Mouse (Mus musculus) kidney, postnatal 25 days (tissue): ENCODE data around the gene Zfp109.
"Not testable (repeated sequence)": the region's sequence is repeated elsewhere in the genome, so short reads cannot be mapped to it uniquely, and the experiment has no call there.

Source experiments
- DNase-seq, 2 experiments: peaks; one replicate each; pipeline ENCODE4 v3.0.0; 2021; ENCODE audit warnings: mixed read lengths in 2 of 2

Zfp109 gene

DNA sequence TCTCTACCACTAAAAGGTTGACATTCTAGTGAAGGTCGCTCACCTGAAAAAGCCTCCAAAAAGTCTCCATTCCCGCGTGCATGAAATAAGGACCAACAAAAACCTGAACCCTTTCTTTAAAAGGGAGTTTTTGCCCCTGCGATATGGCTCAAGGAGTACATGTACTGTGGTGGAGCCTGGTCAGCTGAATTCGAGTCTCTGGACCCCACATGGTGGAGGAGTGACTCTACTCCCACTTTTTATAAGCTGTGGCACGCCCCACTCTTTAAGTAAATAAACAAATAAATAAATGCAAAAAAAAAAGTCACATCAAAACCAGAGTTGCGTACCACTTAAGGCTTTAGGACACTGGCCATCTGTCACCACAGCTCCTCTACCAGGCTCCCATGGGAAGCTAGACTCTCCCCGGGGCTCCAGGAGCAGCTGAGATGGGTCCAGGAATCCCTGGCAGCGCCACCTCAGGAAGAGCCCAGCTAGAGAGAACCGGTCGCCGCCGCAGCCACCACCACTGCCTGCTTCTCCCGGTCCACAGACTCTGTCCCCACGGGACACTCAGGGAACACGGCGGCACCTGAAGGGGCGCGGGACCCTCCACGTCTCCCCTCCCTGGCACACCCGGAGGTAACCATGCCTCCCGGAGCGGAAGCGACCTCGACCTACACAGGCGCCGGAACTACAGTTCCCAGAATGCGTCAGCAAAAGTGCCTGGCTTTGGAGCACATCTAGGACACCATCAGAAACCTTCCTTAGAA is at the start of gene Zfp109:
TSS of gene Zfp109 (minus strand) at position 521 of the 752 bp plus-strand sequence.
- DNase-seq, result peak; percentile 74 to 81

DNA sequence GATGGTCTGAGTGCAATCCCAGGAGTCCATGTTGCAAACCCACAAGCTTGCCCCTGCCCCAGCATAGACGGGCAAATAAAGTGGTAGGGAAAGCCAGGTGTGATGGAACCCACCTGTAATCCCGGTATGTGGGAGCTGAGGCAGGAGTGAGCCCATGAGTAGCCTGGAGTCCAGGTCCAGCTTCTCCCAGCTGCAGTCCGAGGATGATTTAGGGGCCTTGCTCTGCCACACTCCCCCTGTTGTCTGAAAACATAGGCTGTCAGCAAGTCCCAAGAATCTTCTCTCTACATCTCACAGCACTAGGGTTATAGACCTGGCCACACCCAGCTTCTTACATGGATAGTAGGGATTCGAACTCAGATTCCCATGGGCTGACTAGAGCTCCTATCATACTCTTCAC is 49.6 kb upstream of the Zfp109 start:
- no peak for DNase-seq

DNA sequence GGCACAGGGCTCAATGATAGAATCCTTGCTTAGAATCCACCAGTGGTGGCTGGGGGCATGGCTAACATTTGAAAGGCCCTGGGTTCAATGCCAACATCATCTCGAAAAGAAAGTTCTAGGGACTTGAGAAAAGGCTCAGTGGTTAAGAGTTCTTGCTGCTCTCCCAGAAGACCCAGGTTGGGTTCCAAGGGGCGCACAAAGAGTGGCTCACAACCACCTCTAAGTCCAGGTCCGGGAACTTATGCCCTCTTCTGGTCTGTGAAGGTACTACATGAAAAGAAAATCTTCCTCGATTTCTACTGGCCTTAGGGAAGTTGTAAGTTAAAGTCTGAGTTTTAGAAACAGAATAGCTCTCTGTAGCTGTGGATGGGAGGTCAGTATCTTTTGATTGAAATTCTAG is 48.7 kb upstream of the Zfp109 start:
- no peak for DNase-seq

DNA sequence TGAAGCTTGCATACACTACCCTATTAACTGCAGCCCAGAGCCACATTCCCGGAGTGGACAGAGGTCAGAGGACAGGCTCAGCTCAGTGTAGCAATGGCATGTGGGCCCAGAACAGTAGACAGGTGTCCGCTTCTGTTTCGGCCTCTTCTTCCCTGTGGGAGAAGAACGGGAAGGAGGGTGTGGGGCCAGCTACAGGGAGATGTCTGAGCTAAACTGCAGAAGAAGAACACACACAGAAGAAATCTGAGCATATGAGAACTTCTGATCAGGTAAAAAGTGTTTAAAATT is 43.4 kb upstream of the Zfp109 start:
- DNase-seq, result peak; percentile 24 to 52

DNA sequence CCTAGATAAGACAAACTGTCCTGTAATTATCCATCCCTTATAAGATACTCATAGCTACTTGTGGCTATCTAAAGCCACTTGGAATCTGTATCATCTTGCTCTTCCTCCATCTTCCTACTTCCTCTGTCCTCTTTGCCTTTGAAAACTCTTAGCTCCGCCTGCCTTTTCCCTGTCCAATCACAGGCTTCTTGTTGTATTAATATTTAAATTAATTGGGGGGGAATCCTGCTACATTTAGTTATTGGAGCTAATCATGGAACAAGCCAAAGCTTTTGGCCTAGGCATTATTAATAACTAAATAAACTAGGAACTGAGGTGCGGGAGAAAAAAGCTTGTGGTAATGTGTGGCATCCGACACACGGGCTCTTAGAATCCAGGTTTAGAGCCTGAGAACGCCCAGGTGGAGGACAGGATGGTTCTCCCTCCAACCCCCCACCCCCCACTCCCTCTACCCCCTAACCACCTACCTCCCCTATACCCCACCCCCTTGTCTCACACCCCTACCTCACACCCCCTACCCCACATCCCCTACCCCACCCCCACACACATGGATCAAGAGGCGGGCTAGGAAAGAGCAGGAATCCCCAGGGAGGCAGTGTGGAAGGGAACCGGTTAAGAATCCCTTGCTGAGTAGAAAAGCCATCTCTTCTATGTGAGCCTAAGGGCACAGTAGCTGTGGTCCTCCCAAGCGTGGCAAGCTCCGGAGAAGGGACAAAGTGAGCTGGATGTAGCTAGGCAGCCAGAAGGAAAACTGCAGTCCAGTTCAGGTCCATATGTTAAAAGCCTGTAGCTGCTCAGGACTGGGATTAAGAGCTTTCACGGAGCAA is 42.9 kb upstream of the Zfp109 start:
- no peak for DNase-seq

DNA sequence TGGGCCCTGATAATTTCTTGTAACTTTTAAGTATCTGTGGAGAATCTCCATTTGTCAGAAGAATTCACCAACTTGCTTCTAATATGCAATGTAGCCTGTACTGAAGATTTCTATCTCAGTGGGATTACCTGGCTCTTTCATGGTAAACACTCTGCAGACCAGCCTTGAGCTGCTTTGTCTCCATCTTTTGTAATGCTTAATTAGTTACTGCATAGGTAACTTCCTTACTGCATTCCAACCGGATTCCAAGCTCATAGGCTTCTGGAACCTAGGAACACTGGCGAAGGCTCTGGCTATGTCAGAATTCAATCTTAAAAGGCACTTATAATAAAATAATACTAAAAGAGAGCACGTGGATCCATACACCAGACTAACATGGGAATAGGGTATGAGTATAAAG is 41.4 kb upstream of the Zfp109 start:
- DNase-seq, result not testable (repeated sequence)

DNA sequence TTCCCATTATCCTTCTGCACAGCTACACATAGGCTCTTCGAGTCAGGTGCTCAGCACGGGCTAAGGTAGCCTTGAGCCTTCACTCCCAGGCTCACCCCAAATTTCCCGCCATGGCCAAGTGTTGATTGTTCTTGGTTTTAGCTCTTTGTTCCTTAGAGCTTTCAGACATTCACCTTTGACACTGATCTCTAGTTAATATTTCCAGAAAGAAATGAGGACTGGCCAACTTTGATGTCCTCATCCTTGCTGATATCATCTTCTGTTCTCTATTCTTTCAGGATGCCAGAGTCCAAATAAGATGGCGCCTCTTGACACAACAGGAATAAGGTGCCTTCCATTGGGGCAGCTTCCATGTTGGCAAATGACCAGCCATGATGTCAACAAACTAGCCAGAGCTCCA is 37.1 kb upstream of the Zfp109 start:
- no peak for DNase-seq

DNA sequence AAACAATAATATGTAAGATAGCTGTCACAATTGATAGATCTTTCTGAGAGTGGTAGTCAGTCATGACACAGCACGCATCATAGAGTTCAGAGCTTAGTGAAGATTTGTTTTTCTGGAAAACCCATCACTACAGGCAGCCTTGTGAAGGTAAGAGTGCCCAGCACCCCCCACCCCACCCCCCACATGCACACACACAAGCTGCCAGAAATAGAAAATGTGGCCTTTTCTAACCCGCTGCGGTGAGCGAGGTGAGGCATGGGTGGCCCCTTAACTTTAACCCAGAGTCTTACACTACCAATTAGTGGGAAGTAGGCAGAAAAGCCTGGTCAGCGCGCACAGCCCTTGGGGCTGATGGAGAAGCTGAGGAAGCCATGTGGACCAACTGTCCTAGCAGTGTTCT is 33.8 kb upstream of the Zfp109 start:
- DNase-seq, result no peak

DNA sequence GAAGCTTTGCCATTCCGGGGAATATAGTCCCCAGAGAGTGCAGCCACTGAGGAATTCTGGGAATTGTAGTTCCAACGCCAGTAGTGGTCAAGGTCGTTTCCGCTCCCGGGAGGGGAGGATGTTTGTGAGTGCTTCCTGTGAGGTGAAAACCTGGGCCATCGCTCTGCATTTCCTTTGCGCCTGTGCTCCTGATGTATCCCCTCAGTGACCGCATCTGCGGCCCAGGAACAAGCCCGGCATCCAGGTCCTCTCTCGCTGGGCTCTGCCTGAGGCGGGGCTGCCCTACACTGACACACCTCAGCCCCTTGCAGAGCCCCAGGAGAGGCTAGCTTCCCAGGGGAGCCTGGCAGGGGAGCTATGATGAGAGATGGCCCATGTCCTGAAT is 32.9 kb upstream of the Zfp109 start, which contains the start of gene Zfp93:
TSS of gene Zfp93 (plus strand) at position 133 of the 385 bp plus-strand sequence.
- DNase-seq, result peak; percentile 85 to 91

DNA sequence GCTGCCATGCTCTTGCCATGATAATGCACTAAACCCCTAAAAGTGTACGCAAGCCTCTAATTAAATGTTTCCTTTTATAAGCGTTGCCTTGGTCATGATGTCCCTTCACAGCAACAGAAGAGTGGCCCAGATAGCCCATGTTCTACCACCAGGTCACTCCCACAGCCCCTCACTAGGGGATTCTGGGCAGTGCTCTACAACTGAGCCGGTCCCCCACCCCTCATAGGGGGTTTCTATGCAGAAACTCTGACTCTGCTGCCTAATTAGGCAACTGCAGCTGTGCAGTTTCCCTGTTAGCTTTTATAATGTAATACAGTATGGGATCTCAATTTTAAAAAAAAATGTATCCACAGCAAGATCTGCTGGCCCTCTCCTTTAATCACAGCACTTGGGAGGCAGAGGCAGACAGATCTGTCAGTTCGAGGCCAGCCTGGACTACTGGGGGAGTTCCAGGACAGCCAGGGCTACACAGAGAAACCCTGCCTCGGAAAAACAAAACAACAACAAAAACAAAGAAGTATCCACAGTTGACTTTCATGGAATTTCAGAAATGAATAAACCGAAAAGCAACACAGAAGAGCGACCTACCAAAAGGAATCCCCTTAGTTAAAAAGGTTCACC is 32.4 kb upstream of the Zfp109 start:
- no peak for DNase-seq

DNA sequence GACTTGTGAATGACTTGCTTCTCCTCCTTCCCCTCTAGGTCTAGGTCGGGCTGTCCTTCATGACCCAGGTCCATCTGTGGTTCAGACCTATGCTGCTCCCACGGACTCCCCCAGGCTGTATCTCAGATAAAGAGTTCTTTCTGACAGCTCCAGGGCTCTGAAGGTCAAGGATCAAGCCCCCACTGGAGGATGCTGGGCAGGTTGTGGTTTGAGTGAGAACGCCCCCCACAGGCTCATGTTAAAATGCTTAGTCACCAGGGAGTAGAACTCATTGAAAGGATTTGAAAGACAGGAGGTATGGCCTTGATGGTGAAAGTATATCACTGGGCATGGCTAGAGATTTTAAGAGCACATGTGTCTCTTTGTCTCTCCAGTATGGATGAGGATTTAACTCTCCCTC is 31.9 kb upstream of the Zfp109 start:
- no peak for DNase-seq

DNA sequence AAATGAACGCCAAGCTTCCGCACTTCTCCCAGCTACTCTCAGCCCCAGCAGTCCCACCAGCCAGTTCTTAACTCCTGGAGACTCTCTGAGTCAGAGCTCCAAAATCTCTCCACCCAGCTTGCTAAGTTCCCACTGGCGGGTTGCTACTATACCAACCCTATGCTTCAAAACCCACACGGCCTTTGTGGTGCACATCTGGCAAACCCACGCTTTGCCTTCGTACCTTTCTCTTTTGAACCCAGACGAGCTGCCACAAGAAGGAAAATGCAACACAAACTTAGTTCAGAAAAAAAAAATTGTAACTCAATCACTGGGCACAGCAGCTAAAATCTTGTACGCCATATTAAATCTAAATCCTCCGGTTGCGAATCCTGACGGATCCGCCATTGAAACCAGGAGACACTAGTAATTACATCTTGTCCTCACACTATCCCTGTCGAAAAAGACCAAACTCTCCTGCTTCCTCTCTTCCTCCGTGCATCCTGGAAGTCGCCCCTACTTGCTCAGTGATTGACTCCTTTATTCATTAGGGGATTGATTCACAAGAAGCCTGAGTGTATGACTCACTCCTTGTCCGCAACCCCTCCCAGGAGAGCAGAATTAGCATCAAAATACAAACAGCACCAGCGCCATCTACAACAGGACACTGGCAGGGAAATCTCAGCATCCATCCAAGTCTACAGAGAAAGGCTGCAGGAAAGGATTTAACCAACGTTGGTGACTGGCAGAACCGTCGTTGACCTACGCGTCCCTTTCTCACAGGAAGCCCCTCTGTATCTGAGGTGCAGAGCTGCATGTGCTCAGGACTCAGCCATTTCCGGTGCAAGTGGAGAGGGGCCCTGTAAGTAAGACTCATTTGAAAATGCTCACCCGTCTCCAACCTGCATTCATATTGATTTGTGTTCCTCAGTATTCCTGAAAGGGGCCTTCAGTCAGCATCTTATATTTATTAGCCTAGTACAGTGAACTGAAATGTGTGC is 31.1 kb upstream of the Zfp109 start:
- no peak for DNase-seq

DNA sequence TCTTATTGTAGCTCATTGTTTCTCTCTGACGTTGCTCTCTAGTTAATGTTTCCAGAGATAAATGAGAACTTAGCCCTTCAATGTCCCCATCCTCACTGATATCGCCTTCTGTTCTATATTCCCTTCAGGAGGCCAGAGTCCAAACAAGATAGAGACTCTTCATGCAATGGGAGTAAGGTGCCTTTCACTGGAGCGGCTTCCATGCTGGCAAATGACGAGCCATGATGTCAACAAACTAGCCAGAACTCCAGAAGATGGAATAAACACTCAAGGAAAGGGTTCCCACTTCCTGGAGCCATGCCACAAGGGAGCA is 22.6 kb upstream of the Zfp109 start:
- DNase-seq, result no peak

DNA sequence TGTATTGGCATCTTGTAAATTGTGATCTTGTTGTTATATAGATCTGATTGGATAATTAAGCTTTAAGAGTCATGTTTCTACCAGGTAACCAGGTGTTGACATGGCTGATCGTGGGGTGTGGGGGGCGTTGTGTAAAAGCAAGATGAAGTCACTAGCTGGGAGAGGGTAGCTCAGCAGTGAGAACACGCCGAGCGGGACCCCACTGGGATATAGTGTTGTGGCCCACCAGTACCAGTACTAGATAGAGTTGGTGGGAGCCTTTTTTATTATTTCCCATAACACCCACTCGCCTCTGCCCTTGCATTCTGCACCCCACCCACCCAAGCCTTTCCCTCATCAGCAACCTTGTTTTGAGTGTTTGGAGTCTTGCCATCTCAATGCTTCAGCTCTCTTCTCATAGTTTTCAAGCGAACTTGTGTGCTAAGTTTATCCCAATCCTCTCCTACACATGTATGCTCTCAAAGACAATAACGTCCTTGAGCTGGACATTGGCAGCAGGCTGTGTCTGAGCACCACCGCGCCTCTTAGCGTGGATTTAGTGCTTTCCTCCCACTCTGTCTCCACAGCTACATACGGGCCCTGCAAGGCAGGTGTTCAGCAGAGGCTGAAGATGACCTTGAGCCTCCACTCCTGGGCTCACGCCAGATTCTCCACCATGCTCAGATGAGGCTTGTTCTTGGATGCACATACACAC is 22.1 kb upstream of the Zfp109 start:
- DNase-seq, result no peak

DNA sequence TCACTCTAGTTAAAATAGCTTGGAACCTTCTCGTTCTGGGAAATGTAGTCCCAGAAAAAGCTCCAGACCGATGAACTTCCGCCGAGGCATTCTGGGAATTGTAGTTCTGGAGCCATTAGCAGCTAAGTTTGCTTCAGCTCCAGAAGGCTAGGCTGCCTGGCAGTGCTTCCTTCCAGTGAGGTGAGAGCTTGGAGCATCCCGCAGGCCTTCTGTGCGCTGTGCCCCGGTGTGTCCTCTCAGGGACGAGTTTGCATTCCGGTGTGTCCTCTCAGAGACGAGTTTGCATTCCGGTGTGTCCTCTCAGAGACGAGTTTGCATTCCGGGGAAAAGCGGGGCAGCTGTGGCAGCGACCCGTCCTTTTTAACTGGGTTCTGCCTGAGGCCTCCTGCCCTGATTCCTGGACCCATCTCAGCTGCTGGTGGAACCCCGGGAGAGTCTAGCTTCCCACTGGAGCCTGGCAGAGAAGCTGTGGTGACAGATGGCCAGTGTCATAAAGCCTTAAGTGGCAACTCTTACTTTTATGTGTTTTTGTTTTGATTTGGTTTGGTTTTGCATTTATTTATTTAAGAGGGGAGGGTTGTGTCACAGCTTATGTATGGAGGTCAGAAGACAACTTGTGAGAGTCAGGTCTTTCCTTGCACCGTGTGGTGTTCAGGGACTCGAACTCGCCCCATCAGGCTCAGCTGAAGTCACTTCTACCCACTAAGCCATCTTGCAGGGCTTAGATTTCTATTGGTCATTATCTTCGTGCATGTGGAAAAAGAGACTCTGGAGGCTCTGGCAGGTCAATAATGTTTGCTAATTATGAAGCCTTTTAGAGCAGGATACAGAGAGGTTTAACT is 17.5 kb upstream of the Zfp109 start, which contains the start of gene Zfp108:
TSS of gene Zfp108 (plus strand) at position 162 of the 842 bp plus-strand sequence.
- peak; percentile 90 to 92 for DNase-seq

DNA sequence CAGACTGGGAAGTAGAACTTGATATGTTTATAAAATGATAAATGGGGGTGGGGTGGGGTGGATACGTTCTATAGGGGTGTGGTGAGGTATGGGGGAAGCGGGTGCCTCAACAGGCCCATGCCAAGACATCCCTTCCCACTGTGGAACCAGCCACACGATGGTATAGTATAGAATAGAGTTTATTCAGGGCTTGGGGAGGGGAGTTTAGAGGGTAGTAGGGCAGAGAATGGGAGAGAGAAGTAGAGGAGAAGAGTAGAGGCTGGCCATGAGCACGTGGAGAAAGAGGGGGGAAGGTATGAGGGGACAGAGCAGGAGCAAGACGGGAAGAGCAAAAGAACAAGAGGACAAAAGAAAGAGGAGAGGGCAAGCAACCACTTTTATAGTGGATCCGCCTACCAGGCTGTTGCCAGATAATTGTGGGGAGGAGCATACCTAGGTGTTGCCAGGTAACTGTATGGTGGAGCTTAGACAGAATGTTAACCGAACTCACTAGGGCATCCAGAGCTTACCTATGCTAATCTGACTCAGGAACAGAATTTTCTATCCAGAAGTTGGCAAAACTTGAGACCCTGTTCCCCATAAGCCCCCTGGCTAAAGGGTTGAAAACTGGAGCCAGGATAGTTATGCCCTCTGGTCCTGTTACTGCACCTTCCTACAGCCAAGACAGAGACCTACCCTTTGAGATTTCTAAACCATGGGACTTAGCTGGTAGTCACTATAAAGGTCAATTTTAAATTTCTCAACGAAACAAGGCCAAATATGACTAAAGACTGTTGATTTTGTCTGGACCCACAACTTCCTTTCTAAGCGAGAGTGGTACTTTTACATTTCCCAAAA is 16.6 kb upstream of the Zfp109 start:
- DNase-seq, result no peak

DNA sequence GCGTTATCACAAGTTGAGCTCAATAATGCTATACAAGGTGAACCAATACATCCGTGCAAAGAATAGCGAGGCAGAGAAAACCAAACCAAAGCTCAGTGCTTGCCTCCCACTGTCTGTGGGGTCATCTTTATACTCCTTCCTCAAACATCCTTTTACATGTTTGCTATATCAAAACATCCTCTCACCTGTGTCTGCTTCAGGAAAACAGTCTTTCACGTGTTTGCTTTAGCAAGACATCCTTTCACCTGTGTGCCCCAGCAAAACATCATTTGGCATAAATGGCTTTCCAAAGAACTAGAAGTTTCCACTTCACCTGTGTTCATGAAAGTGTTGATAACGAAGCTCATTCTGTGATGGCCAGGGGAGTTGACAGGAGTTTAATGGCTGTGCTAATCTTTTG is 26.0 kb downstream of the Zfp109 start, which contains the start of gene Zfp111:
TSS of gene Zfp111 (minus strand) at position 101 of the 400 bp plus-strand sequence.
- DNase-seq, result no peak

DNA sequence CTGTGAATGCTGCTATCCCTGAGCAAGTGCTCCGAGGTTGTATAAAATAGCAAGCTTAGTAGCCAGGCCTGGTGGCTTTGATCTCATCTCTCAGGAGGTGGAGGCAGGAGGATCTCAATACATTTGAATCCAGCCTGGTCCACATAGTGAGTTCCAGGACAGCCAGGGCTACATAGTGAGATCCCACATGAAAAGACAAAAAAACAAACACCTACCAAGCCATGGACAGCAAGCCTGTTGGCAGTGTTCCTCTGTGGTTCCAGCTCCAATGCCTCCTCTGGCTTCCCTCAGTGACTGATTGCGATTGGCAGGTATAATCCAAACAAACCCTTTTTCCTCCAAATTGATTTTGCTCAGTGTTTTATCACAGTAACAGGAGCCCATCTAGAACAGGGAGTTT is 27.1 kb downstream of the Zfp109 start:
- DNase-seq, result no peak

DNA sequence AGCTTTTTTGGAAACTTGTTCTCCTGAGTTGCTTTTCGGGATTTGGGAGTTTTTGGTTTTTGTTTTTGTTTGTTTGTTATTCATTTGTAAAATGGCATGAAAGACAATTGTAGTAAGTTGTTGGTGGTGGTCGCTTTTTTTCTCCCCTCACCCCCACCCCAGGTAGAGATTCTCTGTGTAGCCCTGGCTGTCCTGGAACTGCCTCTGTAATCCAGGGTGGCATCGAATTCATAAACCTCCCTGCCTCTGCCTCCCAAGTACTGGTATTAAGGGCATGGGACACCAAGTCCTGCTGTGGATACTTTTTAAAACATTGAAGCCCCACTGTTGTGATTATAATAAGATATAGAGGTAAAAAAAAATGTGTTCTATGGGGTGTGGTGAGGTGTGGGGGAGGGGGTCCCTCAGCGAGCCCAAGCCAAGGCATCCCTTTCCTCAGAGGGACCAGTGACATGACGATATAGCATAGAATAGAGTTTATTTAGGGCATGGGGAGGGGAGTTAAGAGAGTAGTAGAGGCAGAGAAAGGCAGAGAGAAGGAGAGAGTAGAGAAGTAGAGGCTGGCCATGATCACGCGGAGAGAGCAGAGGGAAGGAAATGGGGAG is 29.0 kb downstream of the Zfp109 start:
- DNase-seq, result no peak
